Comparison of ENCODE assay signal across 32 mouse cellular contexts in the genomic region with DNA sequence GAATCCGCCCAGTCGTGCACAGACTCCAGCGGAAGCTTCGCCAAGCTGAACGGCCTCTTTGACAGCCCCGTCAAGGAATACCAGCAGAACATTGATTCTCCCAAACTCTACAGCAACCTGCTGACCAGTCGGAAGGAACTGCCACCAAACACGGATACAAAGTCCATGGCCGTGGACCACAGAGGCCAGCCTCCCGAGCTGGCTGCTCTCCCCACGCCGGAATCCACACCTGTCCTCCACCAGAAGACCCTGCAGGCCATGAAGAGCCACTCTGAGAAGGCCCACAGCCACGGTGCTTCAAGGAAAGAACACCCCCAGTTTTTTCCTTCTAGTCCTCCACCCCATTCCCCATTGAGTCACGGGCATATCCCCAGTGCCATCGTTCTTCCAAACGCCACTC.
"Had no signal": no experiment of that assay in that cellular context is flagged by ENCODE, and none has a peak within 500 bp of the region (broad histone marks: within the 10 kb centered on the region; RNA-seq: fewer than 3 reads in every experiment).

No protein-coding gene starts in this region.

- H3K4me2 ChIP-seq: limb, embryonic 12.5 days; limb, embryonic 13.5 days; limb, embryonic 15.5 days; liver, embryonic 11.5 days; liver, embryonic 12.5 days; liver, embryonic 13.5 days; liver, embryonic 15.5 days; lung, embryonic 14.5 days; lung, embryonic 15.5 days; midbrain, embryonic 11.5 days; midbrain, embryonic 12.5 days; midbrain, embryonic 13.5 days; midbrain, embryonic 15.5 days; neural tube, embryonic 12.5 days had no signal

- H3K4me1 ChIP-seq: limb, embryonic 10.5 days; limb, embryonic 15.5 days; liver, embryonic 12.5 days; liver, embryonic 13.5 days; liver, embryonic 15.5 days; lung, embryonic 15.5 days; midbrain, embryonic 10.5 days; midbrain, embryonic 12.5 days; midbrain, embryonic 13.5 days; midbrain, embryonic 15.5 days; neural tube, embryonic 12.5 days had no signal

- H3K9me3 ChIP-seq: limb, embryonic 10.5 days; limb, embryonic 12.5 days; limb, embryonic 13.5 days; limb, embryonic 15.5 days; liver, embryonic 12.5 days; liver, embryonic 13.5 days; liver, embryonic 15.5 days; lung, embryonic 15.5 days; midbrain, embryonic 10.5 days; midbrain, embryonic 12.5 days; midbrain, embryonic 13.5 days; midbrain, embryonic 15.5 days; neural tube, embryonic 12.5 days had no signal

- H3K27me3 ChIP-seq: limb, embryonic 12.5 days; limb, embryonic 13.5 days; limb, embryonic 15.5 days; liver, embryonic 12.5 days; liver, embryonic 13.5 days; liver, embryonic 15.5 days; lung, embryonic 15.5 days; midbrain, embryonic 12.5 days; midbrain, embryonic 13.5 days; midbrain, embryonic 15.5 days; neural tube, embryonic 12.5 days had no signal

- H3K9ac ChIP-seq: limb, embryonic 12.5 days; limb, embryonic 13.5 days; limb, embryonic 15.5 days; liver, embryonic 12.5 days; liver, embryonic 13.5 days; liver, embryonic 14.5 days; liver, embryonic 15.5 days; liver, postnatal 0 days; lung, embryonic 14.5 days; lung, embryonic 15.5 days; midbrain, embryonic 12.5 days; midbrain, embryonic 13.5 days; midbrain, embryonic 15.5 days; neural tube, embryonic 12.5 days had no signal

- H3K36me3 ChIP-seq: limb, embryonic 12.5 days; liver, embryonic 15.5 days had no signal

- ATAC-seq: liver, embryonic 12.5 days; liver, postnatal 0 days; lung, postnatal 0 days; midbrain, embryonic 13.5 days; midbrain, embryonic 15.5 days; midbrain, embryonic 16.5 days had no signal

- DNase-seq: left cerebral cortex, postnatal 4 days; liver; liver, embryonic 13.5 days; liver, postnatal 0 days; lung, adult 18-20 months; lung, adult 2 months; lung, embryonic 14.5 days; lung, postnatal 10 days; lung, postnatal 14 days; lung, postnatal 36 days; lung, postnatal 4 days; midbrain, embryonic 14.5 days had no signal

- H3K4me3 ChIP-seq: limb, embryonic 10.5 days; limb, embryonic 12.5 days; limb, embryonic 13.5 days; limb, embryonic 15.5 days; liver, embryonic 12.5 days; liver, embryonic 13.5 days; liver, embryonic 15.5 days; lung, embryonic 15.5 days; megakaryocyte, embryonic 14.5 days; midbrain, embryonic 10.5 days; midbrain, embryonic 12.5 days; midbrain, embryonic 13.5 days; midbrain, embryonic 15.5 days; myocyte; neural tube, embryonic 12.5 days had no signal

- H3K27ac ChIP-seq: limb, embryonic 10.5 days; limb, embryonic 12.5 days; limb, embryonic 13.5 days; limb, embryonic 15.5 days; liver, embryonic 12.5 days; liver, embryonic 13.5 days; liver, embryonic 14.5 days; liver, embryonic 15.5 days; lung, embryonic 15.5 days; macrophage; midbrain, embryonic 10.5 days; midbrain, embryonic 12.5 days; midbrain, embryonic 13.5 days; midbrain, embryonic 15.5 days; neural tube, embryonic 12.5 days had no signal
